Mouse (Mus musculus): ENCODE results near the gene Plk4.
"Not testable (repeated sequence)": the region's sequence is repeated elsewhere in the genome, so short reads cannot be mapped to it uniquely, and the experiment has no call there.

The Plk4 gene

GRCm38 (mm10) chr3:40799530-40800372 lies at the start of gene Plk4:
Gene Plk4 (plus strand): TSS chr3:40800019.
- DNase-seq, result peak; percentile 96

GRCm38 (mm10) chr3:40760746-40761145 lies 39.1 kb upstream of the Plk4 start:
- DNase-seq, result no peak

DNA sequence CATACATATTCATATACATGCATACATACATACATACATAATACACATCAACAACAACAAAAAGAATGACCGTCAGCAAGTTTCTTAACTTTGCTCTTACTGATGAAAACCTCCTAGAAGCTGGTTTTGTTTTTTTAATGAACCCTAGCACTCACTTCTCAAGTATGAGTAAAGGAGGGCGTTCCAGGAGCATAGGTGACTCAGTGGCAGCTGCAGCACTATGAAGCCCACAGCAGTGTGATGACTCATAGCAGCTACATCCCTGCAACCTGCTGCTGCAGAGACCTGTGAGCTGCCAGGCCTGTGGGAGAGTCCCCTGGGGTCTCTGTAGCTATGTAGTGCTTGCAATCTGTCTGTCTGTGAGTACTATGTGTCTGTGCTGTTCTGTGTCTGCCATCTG lies 38.5 kb upstream of the Plk4 start:
- DNase-seq, result no peak

GRCm38 (mm10) chr3:40793783-40794182 lies 6.0 kb upstream of the Plk4 start:
- no peak for DNase-seq

GRCm38 (mm10) chr3:40798054-40798453 lies 1.8 kb upstream of the Plk4 start:
- no peak for DNase-seq

- DNase-seq, result peak; percentile 56
Measured at GRCm38 (mm10) chr3:40798500-40798899, 1.3 kb upstream of the Plk4 start.

GRCm38 (mm10) chr3:40800373-40800823 lies 579 bp downstream of the Plk4 start:
- no peak for DNase-seq

DNA sequence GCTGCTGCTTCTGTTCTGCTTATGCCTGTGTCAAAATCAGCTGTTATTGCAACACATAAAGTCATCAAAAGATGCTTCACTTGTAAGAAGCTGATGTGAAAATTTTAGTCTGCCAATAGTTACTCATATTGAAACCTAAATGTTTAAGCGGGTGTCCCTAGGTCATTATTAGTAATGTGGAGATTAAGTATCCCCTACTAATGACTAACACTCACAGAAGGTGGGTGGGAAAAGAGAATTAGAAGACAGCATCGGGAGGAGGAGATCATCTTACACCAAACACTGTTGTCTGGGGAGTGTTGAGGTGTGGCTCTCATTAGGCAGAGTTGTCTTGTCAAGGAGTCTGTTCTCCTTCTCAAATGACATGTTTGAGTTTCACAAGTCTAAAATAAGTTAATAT lies 7.1 kb downstream of the Plk4 start:
- no peak for DNase-seq

DNA sequence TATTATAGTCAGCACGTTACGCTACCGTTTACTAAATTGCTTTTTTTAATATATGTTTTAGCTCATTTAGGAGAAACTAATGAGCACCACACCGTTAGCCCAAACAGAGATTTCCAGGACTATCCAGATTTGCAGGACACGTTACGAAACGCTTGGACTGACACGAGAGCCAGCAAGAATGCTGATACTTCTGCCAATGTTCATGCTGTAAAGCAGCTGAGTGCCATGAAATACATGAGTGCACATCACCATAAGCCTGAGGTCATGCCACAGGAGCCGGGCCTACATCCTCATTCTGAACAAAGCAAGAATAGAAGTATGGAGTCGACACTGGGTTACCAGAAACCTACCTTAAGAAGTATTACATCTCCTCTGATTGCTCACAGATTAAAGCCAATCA lies 8.9 kb downstream of the Plk4 start:
- no peak for DNase-seq

GRCm38 (mm10) chr3:40809894-40810293 lies 10.1 kb downstream of the Plk4 start:
- no peak for DNase-seq

GRCm38 (mm10) chr3:40813275-40813674 lies 13.5 kb downstream of the Plk4 start:
- no peak for DNase-seq

GRCm38 (mm10) chr3:40845521-40845920 lies 45.7 kb downstream of the Plk4 start:
- peak; percentile 2 for DNase-seq

DNA sequence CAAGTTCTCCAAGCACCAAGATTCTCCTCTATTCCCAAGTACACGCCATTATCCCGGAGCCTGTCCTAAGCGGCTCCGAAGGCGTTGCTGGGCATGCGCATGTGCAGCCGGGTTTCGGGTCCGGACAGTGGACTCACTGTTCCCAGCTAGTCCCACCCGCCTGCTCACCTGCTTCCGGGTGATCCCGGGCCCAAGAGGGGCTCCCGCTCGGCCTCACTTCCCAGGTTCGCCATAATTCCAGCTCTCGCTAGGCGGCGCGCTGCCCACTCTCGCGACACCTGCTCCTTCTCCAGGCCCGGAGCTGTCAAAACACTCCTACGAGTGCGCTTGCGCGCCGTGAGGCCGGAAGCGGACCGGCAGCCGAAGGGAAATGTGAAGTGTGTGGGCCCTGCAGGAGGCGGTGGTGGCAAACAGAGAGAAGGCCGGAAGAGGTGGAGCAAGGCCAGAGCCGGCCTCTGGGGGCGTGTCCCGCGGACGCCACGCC lies 46.7 kb downstream of the Plk4 start, which contains the start of gene Mfsd8:
Mfsd8 (minus strand) TSS at position 414 of the 484 bp plus-strand sequence.
- DNase-seq, result peak; percentile 97

DNA sequence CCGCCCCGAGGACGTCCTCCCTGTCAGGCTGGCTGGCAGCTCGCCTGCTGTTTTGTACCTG lies 47.0 kb downstream of the Plk4 start, which contains the start of gene Abhd18:
Abhd18 (plus strand) TSS at position 14 of the 61 bp plus-strand sequence.
- DNase-seq, result not testable (repeated sequence)

- DNase-seq, result peak; percentile 71
Measured at GRCm38 (mm10) chr3:40847018-40847417, 47.2 kb downstream of the Plk4 start.

DNA sequence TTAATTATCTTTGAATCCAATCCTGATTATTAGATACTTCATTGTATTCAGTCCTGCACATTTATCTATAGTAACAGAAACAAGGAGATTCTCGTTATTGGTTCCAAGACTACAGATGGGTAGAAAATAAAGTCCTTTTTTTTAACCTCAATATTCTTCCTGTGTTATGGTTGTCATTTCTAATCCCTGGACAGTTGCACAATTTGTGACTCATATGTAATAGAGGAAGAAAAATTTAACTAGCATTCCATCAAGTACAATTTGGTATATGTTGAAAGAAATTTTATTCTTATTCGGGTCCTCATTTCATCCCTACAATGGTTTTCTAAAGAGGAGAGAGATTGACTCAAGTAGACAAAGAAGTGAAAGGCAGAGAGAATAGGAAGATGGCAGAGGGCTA lies 48.1 kb downstream of the Plk4 start:
- DNase-seq, result not testable (repeated sequence)

- not testable (repeated sequence) for DNase-seq
Measured at GRCm38 (mm10) chr3:40853123-40853738, 53.4 kb downstream of the Plk4 start.

Measured in kidney, adult 18-20 months (tissue).